Mouse (Mus musculus): Measurements from ENCODE around the gene Mfsd2a. TPM values are rescaled to one million over a fixed set of nuclear protein-coding genes. Genes with fewer than 3 reads are reported as not detected.

Mfsd2a gene
- total and polyA plus RNA-seq, 3 experiments: 0.11 TPM; not detected in 2

- no peak for DNase-seq (ENCODE audit: low spot score)
- TF ChIP-seq GATA2 (IDR thresholded peaks at IDR 0.05; ENCODE audit: borderline replicate concordance, low read depth, low read length) (no peak), POLR2AphosphoS5 (IDR thresholded peaks at IDR 0.05; ENCODE audit: insufficient replicate concordance, low read depth, low read length) (no peak), CTCF (IDR thresholded peaks at IDR 0.05; ENCODE audit: low read depth, low read length) (no peak), GATA1 (IDR thresholded peaks at IDR 0.05; ENCODE audit: borderline replicate concordance, low read length) (no peak)
- no peak for ATAC-seq (ENCODE audit: extremely low read depth, insufficient number of reproducible peaks, low FRiP score, poor library complexity, severe bottlenecking)
- H3K27me3 ChIP-seq (ENCODE audit: insufficient read depth, low read length): peaks cover 68% of the 10 kb centered on the region
- H3K9me3 ChIP-seq (replicated peaks): no peaks in the 10 kb centered on the region
- no peak overlapping the region for H3K4me3 ChIP-seq (ENCODE audit: low read depth, low read length)
- no peaks in the 10 kb centered on the region for H3K36me3 ChIP-seq (replicated peaks)
- H3K4me1 ChIP-seq (ENCODE audit: insufficient read depth, low read depth, low read length): peaks cover 6% of the 10 kb centered on the region; the same call in 1 of the 2 replicates
Observed at GRCm38 (mm10) chr4:122998537-122999262, 37.7 kb upstream of the Mfsd2a start.

DNA sequence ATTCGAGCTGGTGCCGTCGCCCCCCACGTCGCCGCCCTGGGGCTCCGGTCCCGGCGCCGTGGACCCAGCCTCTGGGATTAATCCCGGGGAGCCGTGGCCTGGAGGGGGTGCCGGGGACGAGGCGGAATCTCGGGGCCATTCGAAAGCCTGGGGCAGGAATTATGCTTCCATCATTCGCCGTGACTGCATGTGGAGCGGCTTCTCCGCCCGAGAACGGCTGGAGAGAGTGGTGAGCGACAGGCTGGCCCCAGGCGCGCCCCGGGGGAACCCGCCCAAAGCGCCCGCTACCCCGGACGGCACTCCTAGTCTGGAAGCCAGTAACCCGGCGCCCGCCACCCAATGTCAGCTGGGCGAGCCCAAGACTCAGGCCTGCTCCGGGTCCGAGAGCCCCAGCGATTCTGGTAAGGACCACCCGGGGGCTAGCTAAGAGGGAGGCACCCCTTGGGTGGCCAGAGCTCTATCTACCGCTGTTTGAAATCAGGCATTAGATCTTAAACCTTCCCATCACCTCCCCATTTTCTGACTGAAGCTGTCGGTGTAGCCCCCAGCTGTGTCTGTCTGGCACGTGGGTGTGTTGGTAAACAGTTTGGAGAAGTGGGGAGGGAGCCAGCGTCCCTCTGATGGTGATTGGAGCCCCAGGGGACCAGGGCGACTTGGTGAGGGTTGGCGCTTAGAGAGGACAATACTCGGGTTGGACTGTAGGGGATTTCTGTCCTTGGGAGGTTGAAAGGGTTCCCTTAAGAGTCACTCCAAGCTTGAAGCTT is 35.8 kb upstream of the Mfsd2a start:
- no peaks in the 10 kb centered on the region for H3K36me3 ChIP-seq (replicated peaks)
- peaks cover 6% of the 10 kb centered on the region; the same call in 1 of the 2 replicates for H3K4me1 ChIP-seq (ENCODE audit: insufficient read depth, low read depth, low read length)
- H3K9me3 ChIP-seq (replicated peaks): no peaks in the 10 kb centered on the region
- H3K4me3 ChIP-seq (ENCODE audit: low read depth, low read length): no peak overlapping the region
- TF ChIP-seq GATA2 (IDR thresholded peaks at IDR 0.05; ENCODE audit: borderline replicate concordance, low read depth, low read length) (no peak), CTCF (IDR thresholded peaks at IDR 0.05; ENCODE audit: low read depth, low read length) (no peak), GATA1 (IDR thresholded peaks at IDR 0.05; ENCODE audit: borderline replicate concordance, low read length) (no peak), POLR2AphosphoS5 (IDR thresholded peaks at IDR 0.05; ENCODE audit: insufficient replicate concordance, low read depth, low read length) (no peak), TAL1 (conservative IDR thresholded peaks at IDR 0.05; ENCODE audit: low read depth, low read length) (no peak)
- peaks cover 65% of the 10 kb centered on the region for H3K27me3 ChIP-seq (ENCODE audit: insufficient read depth, low read length)
- DNase-seq (ENCODE audit: low spot score) (no peak), ATAC-seq (ENCODE audit: extremely low read depth, insufficient number of reproducible peaks, low FRiP score, poor library complexity, severe bottlenecking) (no peak)

GRCm38 (mm10) chr4:122996221-122996617 is 35.2 kb upstream of the Mfsd2a start:
- Histone ChIP-seq H3K4me1 (ENCODE audit: insufficient read depth, low read depth, low read length) (peaks cover 6% of the 10 kb centered on the region; the same call in 1 of the 2 replicates), H3K9me3 (replicated peaks) (no peaks in the 10 kb centered on the region), H3K27me3 (ENCODE audit: insufficient read depth, low read length) (peaks cover 60% of the 10 kb centered on the region), H3K4me3 (ENCODE audit: low read depth, low read length) (no peak overlapping the region; the same call in 1 of the 2 replicates), H3K36me3 (replicated peaks) (no peaks in the 10 kb centered on the region)
- no peak for ATAC-seq (ENCODE audit: extremely low read depth, insufficient number of reproducible peaks, low FRiP score, poor library complexity, severe bottlenecking)
- no peak for DNase-seq (ENCODE audit: low spot score)
- TF ChIP-seq POLR2AphosphoS5 (IDR thresholded peaks at IDR 0.05; ENCODE audit: insufficient replicate concordance, low read depth, low read length) (no peak), GATA1 (IDR thresholded peaks at IDR 0.05; ENCODE audit: borderline replicate concordance, low read length) (no peak), GATA2 (IDR thresholded peaks at IDR 0.05; ENCODE audit: borderline replicate concordance, low read depth, low read length) (no peak), TAL1 (conservative IDR thresholded peaks at IDR 0.05; ENCODE audit: low read depth, low read length) (no peak), CTCF (IDR thresholded peaks at IDR 0.05; ENCODE audit: low read depth, low read length) (no peak)

GRCm38 (mm10) chr4:122995404-122996220 is 34.6 kb upstream of the Mfsd2a start, which contains the start of gene Mycl:
Gene Mycl (plus strand): TSS chr4:122995652.
- DNase-seq (ENCODE audit: low spot score) (peak; percentile 22), ATAC-seq (ENCODE audit: extremely low read depth, insufficient number of reproducible peaks, low FRiP score, poor library complexity, severe bottlenecking) (peak; percentile 63; the same call in 1 of the 2 replicates)
- Histone ChIP-seq H3K9me3 (replicated peaks) (no peaks in the 10 kb centered on the region), H3K36me3 (replicated peaks) (no peaks in the 10 kb centered on the region), H3K4me3 (ENCODE audit: low read depth, low read length) (peak within 1 kb of the TSS; percentile 56; the same call in 1 of the 2 replicates), H3K4me1 (ENCODE audit: insufficient read depth, low read depth, low read length) (peaks cover 6% of the 10 kb centered on the region; the same call in 1 of the 2 replicates), H3K27me3 (ENCODE audit: insufficient read depth, low read length) (peaks cover 54% of the 10 kb centered on the region)
- TF ChIP-seq POLR2AphosphoS5 (IDR thresholded peaks at IDR 0.05; ENCODE audit: insufficient replicate concordance, low read depth, low read length) (no peak), GATA2 (IDR thresholded peaks at IDR 0.05; ENCODE audit: borderline replicate concordance, low read depth, low read length) (no peak), TAL1 (conservative IDR thresholded peaks at IDR 0.05; ENCODE audit: low read depth, low read length) (no peak)

DNA sequence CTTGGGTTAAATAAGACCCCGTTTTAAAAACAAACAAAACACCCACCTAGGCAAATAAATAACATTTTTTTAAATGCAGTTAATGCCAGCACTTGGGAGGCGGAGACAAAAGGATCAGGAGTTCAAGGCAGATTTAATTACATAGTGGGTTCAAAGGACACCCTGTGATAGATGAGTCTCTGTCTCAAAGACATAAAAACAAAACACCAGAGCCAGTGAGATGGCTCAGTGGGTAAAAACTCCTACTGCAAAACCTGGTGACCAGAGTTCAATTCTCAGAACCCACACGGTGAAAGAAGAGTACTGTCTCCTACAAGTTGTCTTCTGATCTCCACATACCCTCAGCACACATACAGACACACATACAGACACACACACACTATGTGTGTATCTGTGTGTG is 31.3 kb upstream of the Mfsd2a start:
- no peak for ATAC-seq (ENCODE audit: extremely low read depth, insufficient number of reproducible peaks, low FRiP score, poor library complexity, severe bottlenecking)
- H3K4me3 ChIP-seq (ENCODE audit: low read depth, low read length): no peak overlapping the region
- TF ChIP-seq CTCF (IDR thresholded peaks at IDR 0.05; ENCODE audit: low read depth, low read length): no peak
- TF ChIP-seq GATA1 (IDR thresholded peaks at IDR 0.05; ENCODE audit: borderline replicate concordance, low read length): no peak
- TF ChIP-seq TAL1 (conservative IDR thresholded peaks at IDR 0.05; ENCODE audit: low read depth, low read length): no peak
- TF ChIP-seq GATA2 (IDR thresholded peaks at IDR 0.05; ENCODE audit: borderline replicate concordance, low read depth, low read length): no peak
- no peak for TF ChIP-seq POLR2AphosphoS5 (IDR thresholded peaks at IDR 0.05; ENCODE audit: insufficient replicate concordance, low read depth, low read length)
- H3K36me3 ChIP-seq (replicated peaks): no peaks in the 10 kb centered on the region
- peaks cover 29% of the 10 kb centered on the region for H3K27me3 ChIP-seq (ENCODE audit: insufficient read depth, low read length)
- no peak for DNase-seq (ENCODE audit: low spot score)
- no peaks in the 10 kb centered on the region for H3K9me3 ChIP-seq (replicated peaks)
- peaks cover 6% of the 10 kb centered on the region; the same call in 1 of the 2 replicates for H3K4me1 ChIP-seq (ENCODE audit: insufficient read depth, low read depth, low read length)
